Mouse (Mus musculus) skeletal muscle tissue, adult 2 months (tissue): ENCODE data around the gene Spata18.

Experiments
- DNase-seq: peaks from one replicate; pipeline ENCODE4 v3.0.0-alpha.2; 2012; ENCODE audit warnings: low read depth, low spot score

The Spata18 gene

DNA sequence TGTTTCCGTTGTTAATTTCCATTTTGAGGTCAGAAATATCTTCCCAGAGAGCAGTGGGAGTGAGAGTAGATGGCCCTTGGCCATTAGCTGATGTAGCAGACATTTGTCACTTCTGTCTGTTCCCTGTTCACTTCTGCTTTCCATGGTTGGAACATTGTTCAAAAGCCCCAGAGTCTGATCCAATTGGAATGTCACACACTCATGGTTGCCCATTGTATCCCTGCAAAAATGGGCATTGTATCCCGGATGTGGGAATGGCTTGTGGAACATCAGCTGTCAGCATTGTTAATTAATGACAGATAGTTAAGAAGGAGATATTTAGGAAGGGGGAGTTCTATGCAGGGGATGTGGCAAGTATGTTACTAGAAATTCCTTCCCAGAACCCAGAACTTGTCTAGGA is 65.8 kb downstream of the Spata18 start:
- no peak for DNase-seq

DNA sequence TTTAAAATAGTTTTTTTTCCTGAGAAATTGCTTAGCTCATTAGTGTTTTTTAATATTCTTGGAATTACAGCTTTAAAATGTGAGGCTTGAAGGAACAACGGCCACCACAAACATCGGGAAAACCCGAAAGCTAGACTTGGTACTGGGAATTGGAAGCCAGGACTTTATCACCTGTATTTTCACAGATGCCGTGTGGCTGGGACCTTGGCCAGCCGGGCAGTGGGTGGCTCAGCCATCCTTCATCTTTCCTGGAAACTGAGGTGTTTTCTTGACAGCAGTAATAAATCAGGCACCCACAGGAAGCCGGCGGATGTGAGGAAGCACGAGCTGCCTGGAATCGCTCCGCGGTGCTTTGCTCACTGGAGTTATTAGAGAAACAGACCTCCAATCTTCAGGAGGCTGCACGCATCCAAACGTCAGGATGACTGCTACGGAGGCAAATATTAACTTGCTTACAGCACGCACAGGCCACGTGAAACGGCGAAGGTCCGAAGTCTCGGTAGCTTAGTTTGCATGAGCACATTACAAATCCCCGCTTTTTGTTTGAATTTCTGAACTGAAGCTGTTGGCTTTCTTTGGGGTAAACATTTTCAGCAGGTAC is 70.6 kb downstream of the Spata18 start:
- DNase-seq: no peak

GRCm38 (mm10) chr5:73725981-73726380 is 74.8 kb downstream of the Spata18 start:
- peak; percentile 18 for DNase-seq

DNA sequence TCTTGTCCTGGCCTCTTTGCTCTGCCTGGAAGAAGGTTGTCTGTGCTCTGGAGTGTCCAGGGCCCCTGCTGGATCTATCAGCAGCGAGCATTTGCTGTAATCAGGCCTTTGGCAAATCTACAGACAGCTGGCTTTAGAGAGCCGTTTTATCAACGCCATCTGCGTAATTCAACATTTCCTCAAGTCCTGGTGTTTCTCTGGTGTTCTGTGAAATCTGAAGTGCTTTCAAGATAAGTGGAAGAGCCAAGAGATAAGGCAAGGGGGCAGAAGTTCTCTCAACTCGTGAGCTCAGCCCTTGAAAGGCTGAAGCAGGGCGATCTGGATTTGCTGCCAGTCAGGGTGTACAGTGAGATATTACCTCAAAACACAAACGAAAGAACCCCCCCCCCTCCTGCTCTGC is 77.5 kb downstream of the Spata18 start:
- no peak for DNase-seq
